Mouse (Mus musculus) spleen, adult 18-20 months (tissue): ENCODE data around the gene Zbtb20.

Experiments used
- DNase-seq, 2 experiments: peaks; one replicate each; pipeline ENCODE4 v3.0.0; 2022; ENCODE audit warnings: mixed read lengths in 2 of 2

The Zbtb20 gene

GRCm38 (mm10) chr16:42875852-42875980 lies at the start of gene Zbtb20:
TSS of gene Zbtb20 (plus strand) at chr16:42875881.
- no peak for DNase-seq

- no peak for DNase-seq
These were observed 39.7 kb upstream of the Zbtb20 start for GRCm38 (mm10) chr16:42835940-42836339.

- DNase-seq, result no peak
These were observed 39.1 kb upstream of the Zbtb20 start for GRCm38 (mm10) chr16:42836404-42837120.

- DNase-seq, result no peak
These were observed 37.5 kb upstream of the Zbtb20 start for GRCm38 (mm10) chr16:42838226-42838625.

- DNase-seq, result no peak
These were observed 18.0 kb upstream of the Zbtb20 start for GRCm38 (mm10) chr16:42857564-42858183.

- DNase-seq, result no peak
These were observed 16.4 kb upstream of the Zbtb20 start for GRCm38 (mm10) chr16:42859251-42859650.

GRCm38 (mm10) chr16:42863231-42863630 lies 12.4 kb upstream of the Zbtb20 start:
- DNase-seq, result no peak

GRCm38 (mm10) chr16:42866061-42866460 lies 9.6 kb upstream of the Zbtb20 start:
- no peak for DNase-seq

GRCm38 (mm10) chr16:42872101-42872500 lies 3.6 kb upstream of the Zbtb20 start:
- no peak for DNase-seq

- no peak for DNase-seq
These were observed 1.7 kb upstream of the Zbtb20 start for GRCm38 (mm10) chr16:42873942-42874341.

GRCm38 (mm10) chr16:42874456-42874855 lies 1.2 kb upstream of the Zbtb20 start:
- DNase-seq, result peak in 1 of 2 experiments; percentile 7

- DNase-seq, result peak; percentile 95 to 96
These were observed 500 bp upstream of the Zbtb20 start for GRCm38 (mm10) chr16:42874910-42875851.

- DNase-seq, result peak; percentile 67 to 72
These were observed 630 bp downstream of the Zbtb20 start for GRCm38 (mm10) chr16:42876021-42877000.

GRCm38 (mm10) chr16:42880046-42880445 lies 4.4 kb downstream of the Zbtb20 start:
- no peak for DNase-seq

- no peak for DNase-seq
These were observed 9.9 kb downstream of the Zbtb20 start for GRCm38 (mm10) chr16:42885538-42885937.

- DNase-seq, result no peak
These were observed 10.3 kb downstream of the Zbtb20 start for GRCm38 (mm10) chr16:42885964-42886363.

GRCm38 (mm10) chr16:42897125-42897693 lies 21.5 kb downstream of the Zbtb20 start:
- no peak for DNase-seq

GRCm38 (mm10) chr16:42900328-42900727 lies 24.6 kb downstream of the Zbtb20 start:
- no peak for DNase-seq

GRCm38 (mm10) chr16:42907283-42907701 lies 31.6 kb downstream of the Zbtb20 start:
- DNase-seq, result peak in 1 of 2 experiments; percentile 17

GRCm38 (mm10) chr16:42908381-42908780 lies 32.7 kb downstream of the Zbtb20 start:
- DNase-seq, result no peak

GRCm38 (mm10) chr16:42908896-42909295 lies 33.2 kb downstream of the Zbtb20 start:
- no peak for DNase-seq

GRCm38 (mm10) chr16:42910016-42910415 lies 34.3 kb downstream of the Zbtb20 start:
- DNase-seq, result no peak
